Mouse (Mus musculus) hindbrain, embryonic 15.5 days (tissue): ENCODE measurements at regions not wholly inside any gene's neighbourhood (a gene's known extent, or its start where the extent isn't known, plus 50 kb on each side); places are given as distances from the start of the nearest gene placed in this dataset.

Source experiments
- ATAC-seq: fragments of 200-750 bp; cut with Nextera tagmentation; 2 replicates; pipeline ENCODE4 v1.8.0; 2017; ENCODE audit warnings: low read depth, moderate number of reproducible peaks, moderate TSS enrichment; ENCODE audit not compliant: low FRiP score
- H3K27ac ChIP-seq: fragments of 300-500 bp; sonication (generic); replicated peaks from 2 replicates; pipeline ENCODE4 v1.5.1; 2015; ENCODE audit warnings: mild to moderate bottlenecking, inconsistent platforms
- H3K27me3 ChIP-seq: fragments of 300-500 bp; sonication (generic); 2 replicates; pipeline ENCODE4 v1.6.1; 2015; ENCODE audit warnings: control low read depth, inconsistent platforms
- H3K36me3 ChIP-seq: fragments of 300-500 bp; sonication (generic); 2 replicates; pipeline ENCODE4 v1.6.1; 2015; ENCODE audit warnings: control low read depth, inconsistent platforms
- H3K4me1 ChIP-seq: fragments of 300-500 bp; sonication (generic); replicated peaks from 2 replicates; pipeline ENCODE4 v1.6.1; 2015; ENCODE audit warnings: control low read depth, inconsistent platforms
- H3K4me2 ChIP-seq: fragments of 300-500 bp; sonication (generic); 2 replicates; pipeline ENCODE4 v1.6.1; 2015; ENCODE audit warnings: moderate library complexity, mild to moderate bottlenecking, inconsistent platforms
- H3K4me3 ChIP-seq: fragments of 300-500 bp; sonication (generic); 2 replicates; pipeline ENCODE4 v1.5.1; 2015; ENCODE audit warnings: mild to moderate bottlenecking, inconsistent platforms
- H3K9ac ChIP-seq: fragments of 300-500 bp; sonication (generic); 2 replicates; pipeline ENCODE4 v1.6.1; 2015; ENCODE audit warnings: inconsistent platforms
- H3K9me3 ChIP-seq: fragments of 300-500 bp; sonication (generic); 2 replicates; pipeline ENCODE4 v1.6.1; 2016; ENCODE audit warnings: control low read depth, inconsistent platforms
- WGBS: fragments of 180-500 bp; shearing (Covaris S2); methylation state at CpG from one replicate; pipeline ENCODE4 v1.1.7; 2015; 5-methylcytosine and 5-hydroxymethylcytosine counted together

GRCm38 (mm10) chr14:86350526-86350925 lies 790.5 kb downstream of the Diaph3 start:
- H3K9me3 ChIP-seq: no peaks in the 10 kb centered on the region
- no peak overlapping the region for H3K27ac ChIP-seq
- no peak overlapping the region for H3K4me3 ChIP-seq
- H3K27me3 ChIP-seq: no peaks in the 10 kb centered on the region
- ATAC-seq: no peak
- no peaks in the 10 kb centered on the region for H3K36me3 ChIP-seq
- no peak overlapping the region for H3K4me2 ChIP-seq
- 55% methylated on average over 1 of the region's 1 CpGs for WGBS
- H3K4me1 ChIP-seq: no peaks in the 10 kb centered on the region; the same call in 1 of the 2 replicates
- H3K9ac ChIP-seq: no peak overlapping the region

- Histone ChIP-seq H3K4me1 (no peaks in the 10 kb centered on the region), H3K27me3 (no peaks in the 10 kb centered on the region), H3K9me3 (no peaks in the 10 kb centered on the region), H3K9ac (no peak overlapping the region), H3K4me2 (no peak overlapping the region), H3K4me3 (no peak overlapping the region), H3K36me3 (no peaks in the 10 kb centered on the region), H3K27ac (no peak overlapping the region)
- ATAC-seq: no peak
- 75% methylated on average over 6 of the region's 6 CpGs for WGBS
Measured at GRCm38 (mm10) chr14:86339007-86339406, 802.0 kb downstream of the Diaph3 start.

- no peak overlapping the region for H3K9ac ChIP-seq
- WGBS: 70% methylated on average over 5 of the region's 5 CpGs
- H3K4me3 ChIP-seq: no peak overlapping the region
- H3K27ac ChIP-seq: no peak overlapping the region
- H3K36me3 ChIP-seq: no peaks in the 10 kb centered on the region
- no peak for ATAC-seq
- H3K4me1 ChIP-seq: no peaks in the 10 kb centered on the region
- H3K27me3 ChIP-seq: no peaks in the 10 kb centered on the region
- no peaks in the 10 kb centered on the region for H3K9me3 ChIP-seq
- no peak overlapping the region for H3K4me2 ChIP-seq
Measured at GRCm38 (mm10) chr14:86337052-86337451, 804.0 kb downstream of the Diaph3 start.

GRCm38 (mm10) chr14:86335284-86335683 lies 805.8 kb downstream of the Diaph3 start:
- H3K4me2 ChIP-seq: no peak overlapping the region
- H3K27me3 ChIP-seq: no peaks in the 10 kb centered on the region
- no peaks in the 10 kb centered on the region for H3K4me1 ChIP-seq
- H3K27ac ChIP-seq: no peak overlapping the region
- no peaks in the 10 kb centered on the region for H3K9me3 ChIP-seq
- no peak for ATAC-seq
- H3K9ac ChIP-seq: no peak overlapping the region
- 89% methylated on average over 2 of the region's 2 CpGs for WGBS
- no peaks in the 10 kb centered on the region for H3K36me3 ChIP-seq
- no peak overlapping the region for H3K4me3 ChIP-seq

- H3K4me1 ChIP-seq: peaks cover 3% of the 10 kb centered on the region; the same call in 1 of the 2 replicates
- WGBS: 74% methylated on average over 3 of the region's 3 CpGs
Measured at GRCm38 (mm10) chr14:86329176-86329575, 811.9 kb downstream of the Diaph3 start.

GRCm38 (mm10) chr14:86327646-86328045 lies 813.4 kb downstream of the Diaph3 start:
- H3K27me3 ChIP-seq: no peaks in the 10 kb centered on the region
- WGBS: 37% methylated on average over 9 of the region's 9 CpGs
- no peak overlapping the region for H3K9ac ChIP-seq
- no peaks in the 10 kb centered on the region for H3K9me3 ChIP-seq
- H3K4me1 ChIP-seq: peaks cover 3% of the 10 kb centered on the region; the same call in 1 of the 2 replicates
- no peaks in the 10 kb centered on the region for H3K36me3 ChIP-seq
- H3K4me2 ChIP-seq: peak overlapping the region; percentile 16; the same call in 1 of the 2 replicates
- no peak overlapping the region for H3K27ac ChIP-seq
- no peak overlapping the region for H3K4me3 ChIP-seq
- 0 out of 2 replicates have a peak, but pooled peaks have one; percentile 45 for ATAC-seq

More at GRCm38 (mm10) chr14:86329176-86329575, 811.9 kb downstream of the Diaph3 start:
- H3K4me2 ChIP-seq: no peak overlapping the region
- no peak for ATAC-seq
- no peaks in the 10 kb centered on the region for H3K36me3 ChIP-seq
- H3K27me3 ChIP-seq: no peaks in the 10 kb centered on the region
- no peak overlapping the region for H3K9ac ChIP-seq
- H3K4me3 ChIP-seq: no peak overlapping the region
- H3K27ac ChIP-seq: no peak overlapping the region
- no peaks in the 10 kb centered on the region for H3K9me3 ChIP-seq

- ATAC-seq: no peak
- 73% methylated on average over 7 of the region's 7 CpGs for WGBS
Measured at GRCm38 (mm10) chr14:86322365-86322764, 818.7 kb downstream of the Diaph3 start.

GRCm38 (mm10) chr14:86315974-86316373 lies 825.1 kb downstream of the Diaph3 start:
- Histone ChIP-seq H3K4me2 (no peak overlapping the region), H3K4me1 (no peaks in the 10 kb centered on the region), H3K9ac (no peak overlapping the region), H3K4me3 (no peak overlapping the region), H3K36me3 (no peaks in the 10 kb centered on the region), H3K9me3 (no peaks in the 10 kb centered on the region), H3K27ac (no peak overlapping the region), H3K27me3 (no peaks in the 10 kb centered on the region)
- no peak for ATAC-seq
- 92% methylated on average over 6 of the region's 6 CpGs for WGBS

More at GRCm38 (mm10) chr14:86322365-86322764, 818.7 kb downstream of the Diaph3 start:
- no peaks in the 10 kb centered on the region for H3K4me1 ChIP-seq
- no peaks in the 10 kb centered on the region for H3K9me3 ChIP-seq
- no peak overlapping the region for H3K27ac ChIP-seq
- H3K4me3 ChIP-seq: no peak overlapping the region
- H3K27me3 ChIP-seq: no peaks in the 10 kb centered on the region
- H3K36me3 ChIP-seq: no peaks in the 10 kb centered on the region
- H3K9ac ChIP-seq: no peak overlapping the region
- no peak overlapping the region for H3K4me2 ChIP-seq

- no peaks in the 10 kb centered on the region for H3K27me3 ChIP-seq
- H3K36me3 ChIP-seq: no peaks in the 10 kb centered on the region
- no peaks in the 10 kb centered on the region for H3K9me3 ChIP-seq
- no peak for ATAC-seq
- H3K27ac ChIP-seq: no peak overlapping the region
- no peak overlapping the region for H3K9ac ChIP-seq
- 79% methylated on average over 7 of the region's 7 CpGs for WGBS
- no peak overlapping the region for H3K4me3 ChIP-seq
- H3K4me1 ChIP-seq: no peaks in the 10 kb centered on the region
- H3K4me2 ChIP-seq: no peak overlapping the region
Measured at GRCm38 (mm10) chr14:86308949-86309543, 832.0 kb downstream of the Diaph3 start.

GRCm38 (mm10) chr14:86307806-86308205 lies 833.2 kb downstream of the Diaph3 start:
- Histone ChIP-seq H3K9me3 (no peaks in the 10 kb centered on the region), H3K4me3 (no peak overlapping the region), H3K27ac (no peak overlapping the region), H3K36me3 (no peaks in the 10 kb centered on the region), H3K27me3 (no peaks in the 10 kb centered on the region), H3K9ac (no peak overlapping the region), H3K4me1 (no peaks in the 10 kb centered on the region), H3K4me2 (no peak overlapping the region)
- 35% methylated on average over 2 of the region's 2 CpGs for WGBS
- ATAC-seq: no peak

- Histone ChIP-seq H3K4me1 (no peaks in the 10 kb centered on the region), H3K9ac (no peak overlapping the region), H3K4me2 (no peak overlapping the region), H3K4me3 (no peak overlapping the region), H3K27me3 (no peaks in the 10 kb centered on the region), H3K27ac (no peak overlapping the region), H3K36me3 (no peaks in the 10 kb centered on the region), H3K9me3 (no peaks in the 10 kb centered on the region)
- WGBS: 91% methylated on average over 5 of the region's 5 CpGs
- no peak for ATAC-seq
Measured at GRCm38 (mm10) chr14:86301666-86302065, 839.4 kb downstream of the Diaph3 start.

- WGBS: 90% methylated on average over 1 of the region's 1 CpGs
- no peaks in the 10 kb centered on the region for H3K9me3 ChIP-seq
- H3K27me3 ChIP-seq: no peaks in the 10 kb centered on the region
- no peak overlapping the region for H3K27ac ChIP-seq
- no peak for ATAC-seq
- H3K9ac ChIP-seq: no peak overlapping the region
- no peaks in the 10 kb centered on the region for H3K4me1 ChIP-seq
- H3K36me3 ChIP-seq: no peaks in the 10 kb centered on the region
- H3K4me3 ChIP-seq: no peak overlapping the region
- no peak overlapping the region for H3K4me2 ChIP-seq
Measured at GRCm38 (mm10) chr14:86300811-86301210, 840.2 kb downstream of the Diaph3 start.

GRCm38 (mm10) chr14:86297991-86298390 lies 843.0 kb downstream of the Diaph3 start:
- Histone ChIP-seq H3K4me2 (no peak overlapping the region), H3K9ac (no peak overlapping the region), H3K4me3 (no peak overlapping the region), H3K4me1 (no peaks in the 10 kb centered on the region), H3K36me3 (no peaks in the 10 kb centered on the region), H3K27ac (no peak overlapping the region), H3K27me3 (no peaks in the 10 kb centered on the region), H3K9me3 (no peaks in the 10 kb centered on the region)
- ATAC-seq: no peak
- 59% methylated on average over 2 of the region's 2 CpGs for WGBS
